Mouse (Mus musculus) small intestine, adult 2 months (tissue): ENCODE measurements around the gene Il33. TPM values are rescaled to one million over a fixed set of nuclear protein-coding genes. Genes with fewer than 3 reads are reported as not detected.

Experiments
- H3K27ac ChIP-seq: fragments of 200-500 bp; 2 replicates; pipeline ENCODE4 v1.5.1; 2012; ENCODE audit warnings: low read depth, low read length, control low read depth, inconsistent platforms; ENCODE audit not compliant: insufficient read depth
- H3K27me3 ChIP-seq: fragments of 200-500 bp; 2 replicates; pipeline ENCODE4 v1.6.1; 2012; ENCODE audit warnings: mild to moderate bottlenecking, moderate library complexity, low read length, inconsistent platforms; ENCODE audit not compliant: control insufficient read depth, insufficient read depth
- H3K36me3 ChIP-seq: fragments of 200-500 bp; 2 replicates; pipeline ENCODE4 v1.6.1; 2012; ENCODE audit warnings: mild to moderate bottlenecking, low read length, control low read depth, inconsistent platforms; ENCODE audit not compliant: control insufficient read depth, insufficient read depth
- H3K4me1 ChIP-seq: fragments of 200-500 bp; 2 replicates; pipeline ENCODE4 v1.6.1; 2012; ENCODE audit warnings: low read length, inconsistent platforms, mixed read lengths; ENCODE audit not compliant: control insufficient read depth, insufficient read depth, insufficient read length
- H3K4me3 ChIP-seq: fragments of 200-500 bp; 2 replicates; pipeline ENCODE4 v1.5.1; 2012; ENCODE audit warnings: low read depth, mild to moderate bottlenecking, control low read depth, inconsistent platforms, low read length, moderate library complexity
- CTCF ChIP-seq: fragments of 200-500 bp; IDR thresholded peaks from 2 replicates; pipeline ENCODE4 v1.5.1; 2012; ENCODE audit warnings: low read depth, mild to moderate bottlenecking, control low read depth, inconsistent platforms, low read length, moderate library complexity, mixed read lengths; ENCODE audit not compliant: insufficient replicate concordance, insufficient read length; ENCODE audit errors: extremely low read depth
- POLR2A ChIP-seq: fragments of 200-500 bp; IDR thresholded peaks from 2 replicates; pipeline ENCODE4 v1.6.1; 2012; ENCODE audit warnings: low read depth, mild to moderate bottlenecking, control low read depth, inconsistent platforms, low read length, moderate library complexity
- WGBS: fragments of 180-500 bp; shearing (Covaris S2); methylation state at CpG from one replicate; pipeline ENCODE4 v1.1.7; 2018; 5-methylcytosine and 5-hydroxymethylcytosine counted together
- polyA plus RNA-seq: library from polyadenylated mRNA; depleted of rRNA; stranded (reverse); fragments of >200 nt; gene quantifications from 2 replicates; pipeline ENCODE4 v1.2.3, GENCODE M21; 2012

Gene Il33
- polyA plus RNA-seq, 1 experiment: 9.0 TPM

DNA sequence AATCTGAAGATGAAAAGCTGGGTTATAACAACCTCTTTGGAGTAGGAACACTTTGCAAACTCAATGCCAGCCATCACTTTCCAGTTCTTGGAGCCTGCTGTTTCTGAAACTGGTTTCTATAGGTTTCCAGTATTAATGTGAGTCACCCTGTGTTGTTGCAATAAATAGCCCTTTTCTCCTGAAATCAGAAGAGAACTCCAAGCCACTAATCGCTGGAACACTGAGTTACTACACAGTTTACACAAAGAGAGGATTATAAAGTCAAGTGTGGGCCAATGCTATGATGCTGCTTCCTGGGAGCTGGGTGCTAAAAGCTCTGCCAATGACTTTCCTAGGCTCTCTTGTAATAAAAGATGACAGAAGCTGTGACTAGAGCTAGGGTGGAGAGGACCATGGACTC, 19.0 kb upstream of the Il33 start:
- TF ChIP-seq POLR2A (no peak), CTCF (no peak)
- H3K27ac ChIP-seq: no peak overlapping the region
- no peaks in the 10 kb centered on the region for H3K36me3 ChIP-seq
- H3K4me3 ChIP-seq: no peak overlapping the region
- H3K4me1 ChIP-seq: no peaks in the 10 kb centered on the region
- WGBS: 65% methylated on average over 1 of the region's 1 CpGs
- no peaks in the 10 kb centered on the region for H3K27me3 ChIP-seq

DNA sequence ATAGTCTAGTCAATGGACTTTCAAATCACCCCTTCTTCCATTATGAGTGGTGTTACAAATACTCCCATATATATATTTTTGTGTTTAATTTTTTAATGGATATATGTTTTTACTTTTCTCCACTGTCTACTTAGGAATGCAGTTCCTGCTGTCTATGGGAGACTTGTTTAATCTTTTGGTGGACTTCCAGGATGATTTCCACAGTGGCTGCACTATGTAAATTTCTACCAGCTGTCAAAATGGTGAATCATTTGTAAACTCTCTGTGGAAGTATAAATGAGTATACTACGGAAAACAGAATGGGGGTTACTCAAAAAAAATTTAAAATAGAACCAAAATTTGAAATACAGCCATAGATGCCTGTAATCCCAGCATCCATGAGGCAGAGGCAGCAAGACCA, 15.7 kb upstream of the Il33 start:
- H3K4me3 ChIP-seq: no peak overlapping the region
- TF ChIP-seq POLR2A (no peak), CTCF (no peak)
- H3K36me3 ChIP-seq: no peaks in the 10 kb centered on the region
- 80% methylated on average over 1 of the region's 1 CpGs for WGBS
- H3K27ac ChIP-seq: no peak overlapping the region
- H3K4me1 ChIP-seq: no peaks in the 10 kb centered on the region
- H3K27me3 ChIP-seq: no peaks in the 10 kb centered on the region

DNA sequence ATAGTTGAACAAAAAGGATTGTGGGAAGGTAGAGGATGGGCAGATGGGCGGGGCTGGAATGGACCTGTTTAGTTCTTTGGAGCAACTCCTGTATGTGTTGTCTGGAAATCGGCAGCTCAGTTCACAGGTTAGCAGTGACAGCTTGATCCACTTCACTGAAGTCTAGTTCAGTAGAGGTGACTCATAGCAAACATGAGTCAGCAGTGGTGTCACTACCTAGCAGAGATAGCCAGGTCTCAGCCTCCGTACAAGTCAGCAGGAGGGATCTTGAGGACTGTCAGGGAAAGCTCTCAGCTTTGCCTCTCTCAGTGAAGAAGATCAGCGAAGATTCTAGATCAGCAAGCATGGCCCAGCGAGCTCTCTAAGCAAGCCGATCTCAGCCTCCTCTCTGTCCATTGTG, 13.0 kb upstream of the Il33 start:
- Histone ChIP-seq H3K27me3 (no peaks in the 10 kb centered on the region), H3K4me3 (no peak overlapping the region), H3K27ac (no peak overlapping the region), H3K4me1 (no peaks in the 10 kb centered on the region), H3K36me3 (no peaks in the 10 kb centered on the region)
- 73% methylated on average over 6 of the region's 6 CpGs for WGBS
- no peak for TF ChIP-seq POLR2A
- no peak for TF ChIP-seq CTCF

DNA sequence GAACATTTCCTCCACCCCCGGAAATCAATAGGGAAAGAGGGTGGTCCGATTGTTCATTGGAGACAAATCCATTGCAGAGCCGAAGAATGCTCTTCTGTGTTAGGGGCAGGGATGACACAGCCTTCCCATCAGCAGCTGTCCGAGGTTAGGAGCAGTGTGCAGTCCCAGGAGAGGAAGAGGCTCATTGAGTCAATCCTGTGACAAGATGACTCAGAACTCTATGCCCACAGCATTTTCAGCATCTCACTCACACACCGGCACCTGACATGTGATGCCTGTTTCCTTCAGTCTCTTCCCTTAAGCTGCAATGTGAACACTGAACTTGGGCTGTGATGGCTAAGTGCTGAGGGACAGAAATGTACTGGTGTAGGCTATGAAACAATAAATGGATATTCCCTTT, 7.5 kb upstream of the Il33 start:
- Histone ChIP-seq H3K4me3 (no peak overlapping the region), H3K27me3 (no peaks in the 10 kb centered on the region), H3K27ac (no peak overlapping the region), H3K36me3 (no peaks in the 10 kb centered on the region), H3K4me1 (no peaks in the 10 kb centered on the region)
- WGBS: 72% methylated on average over 5 of the region's 5 CpGs
- no peak for TF ChIP-seq POLR2A
- no peak for TF ChIP-seq CTCF

DNA sequence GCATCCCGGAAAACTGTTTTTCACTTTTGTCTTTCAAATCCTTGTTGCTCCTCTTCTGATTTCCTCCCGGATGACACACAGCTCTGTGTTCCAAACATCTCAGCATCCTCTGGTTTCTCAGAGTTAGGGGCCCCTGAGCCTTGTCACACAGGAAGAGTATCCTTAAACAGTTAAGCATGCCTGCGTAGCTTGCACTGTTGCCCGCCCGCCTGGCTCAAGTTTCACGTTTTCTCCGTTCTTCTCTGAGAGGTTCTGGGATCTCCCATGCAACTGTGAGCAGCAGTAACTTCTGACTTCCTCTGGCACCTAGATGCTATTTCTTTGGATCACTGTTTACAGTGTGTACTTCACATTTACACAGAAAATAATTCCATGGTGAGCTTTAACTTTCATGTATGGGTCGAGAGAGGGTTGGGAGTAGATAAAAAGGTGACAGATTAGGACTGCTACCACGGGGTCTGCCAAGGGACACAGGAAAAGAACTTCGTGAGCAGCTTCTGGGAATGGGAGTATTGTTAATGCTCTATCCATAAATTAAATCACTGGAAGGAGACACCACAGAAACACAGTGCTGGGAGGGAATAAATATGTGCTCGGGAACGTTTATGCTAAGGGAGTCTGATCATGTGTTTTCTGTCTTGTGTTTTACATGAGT, 1.3 kb downstream of the Il33 start:
- H3K4me3 ChIP-seq: peak overlapping the region; percentile 31; the same call in 1 of the 2 replicates
- H3K4me1 ChIP-seq: peaks cover 9% of the 10 kb centered on the region; the same call in 1 of the 2 replicates
- 56% methylated on average over 12 of the region's 12 CpGs for WGBS
- TF ChIP-seq POLR2A (no peak), CTCF (no peak)
- no peaks in the 10 kb centered on the region for H3K27me3 ChIP-seq
- H3K36me3 ChIP-seq: no peaks in the 10 kb centered on the region
- no peak overlapping the region for H3K27ac ChIP-seq

DNA sequence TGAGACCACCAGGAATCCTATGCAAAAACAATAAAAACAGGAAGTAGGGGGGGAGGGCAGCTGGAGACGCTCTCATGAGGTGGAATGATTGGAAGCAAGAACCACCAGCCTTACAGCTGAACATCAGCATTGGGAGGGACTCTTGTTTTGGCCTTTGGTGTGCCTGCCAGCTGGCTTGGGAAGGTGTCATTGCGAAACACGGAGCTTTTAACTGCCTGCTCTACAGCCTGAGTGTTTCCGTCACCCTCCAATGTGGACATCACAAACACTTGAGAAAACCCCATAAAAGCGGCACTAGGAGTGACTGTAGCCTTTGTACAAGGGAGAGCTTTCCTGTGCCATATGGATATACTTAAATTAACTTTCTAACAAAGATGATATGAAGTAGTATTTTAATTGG, 5.4 kb downstream of the Il33 start:
- no peak overlapping the region for H3K27ac ChIP-seq
- TF ChIP-seq POLR2A (no peak), CTCF (no peak)
- H3K4me3 ChIP-seq: no peak overlapping the region
- 37% methylated on average over 5 of the region's 5 CpGs for whole genome bisulfite sequencing
- no peaks in the 10 kb centered on the region for H3K4me1 ChIP-seq
- H3K27me3 ChIP-seq: no peaks in the 10 kb centered on the region; the same call in 1 of the 2 replicates
- H3K36me3 ChIP-seq: no peaks in the 10 kb centered on the region

DNA sequence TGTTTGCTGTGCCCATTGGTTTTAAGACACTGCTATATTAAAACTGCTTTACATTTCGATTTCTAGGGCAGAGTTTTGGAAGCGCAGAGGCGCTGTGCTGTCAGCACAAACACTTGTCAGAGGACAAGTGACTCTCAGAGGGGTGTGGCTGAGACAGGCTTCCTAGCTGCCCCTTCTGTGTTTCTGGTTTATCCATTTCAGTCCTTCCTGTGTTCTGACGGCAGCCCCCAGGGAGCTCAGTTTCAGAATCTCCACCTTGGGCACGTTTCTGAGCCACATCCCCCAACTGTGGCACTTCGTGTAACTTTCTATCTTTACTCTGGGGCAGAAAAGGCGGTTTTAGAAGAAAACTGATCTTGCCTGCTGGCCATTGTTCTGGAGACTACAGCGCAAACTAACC, 12.5 kb downstream of the Il33 start:
- no peaks in the 10 kb centered on the region for H3K27me3 ChIP-seq
- no peak for TF ChIP-seq CTCF
- TF ChIP-seq POLR2A: no peak
- H3K27ac ChIP-seq: no peak overlapping the region
- no peak overlapping the region for H3K4me3 ChIP-seq
- WGBS: 64% methylated on average over 8 of the region's 8 CpGs
- H3K36me3 ChIP-seq: no peaks in the 10 kb centered on the region
- H3K4me1 ChIP-seq: peaks cover 21% of the 10 kb centered on the region; the same call in 1 of the 2 replicates
